Mouse (Mus musculus) cerebellum, postnatal 14 days (tissue): ENCODE measurements around the gene Brk1.

ENCODE experiments used
- DNase-seq, 2 experiments: peaks; one replicate each; pipeline ENCODE4 v3.0.0; 2021; ENCODE audit warnings: mixed read lengths in 2 of 2

The Brk1 gene

GRCm38 (mm10) chr6:113604432-113605223 lies at the start of gene Brk1:
Gene Brk1 (plus strand): TSS chr6:113604772.
- peak; percentile 95 to 96 for DNase-seq

DNA sequence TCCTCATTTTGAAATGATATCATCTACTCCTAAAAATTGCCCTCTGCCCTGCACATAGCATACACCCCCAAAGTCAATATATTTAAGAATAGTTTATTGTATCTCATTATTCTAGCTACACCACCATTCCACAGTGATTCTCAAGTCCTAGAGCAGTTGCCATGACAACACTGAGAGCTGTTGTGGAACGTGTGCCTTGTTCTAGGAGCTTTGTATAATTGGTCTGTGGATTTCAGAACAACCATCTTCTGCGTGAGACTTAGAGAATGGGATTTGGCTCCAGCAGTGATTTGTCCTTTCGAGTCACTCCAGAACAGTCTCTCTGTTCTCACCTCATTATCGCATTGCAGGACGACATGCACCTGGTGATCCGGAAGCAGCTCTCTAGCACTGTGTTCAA lies 44.8 kb upstream of the Brk1 start:
- no peak for DNase-seq

DNA sequence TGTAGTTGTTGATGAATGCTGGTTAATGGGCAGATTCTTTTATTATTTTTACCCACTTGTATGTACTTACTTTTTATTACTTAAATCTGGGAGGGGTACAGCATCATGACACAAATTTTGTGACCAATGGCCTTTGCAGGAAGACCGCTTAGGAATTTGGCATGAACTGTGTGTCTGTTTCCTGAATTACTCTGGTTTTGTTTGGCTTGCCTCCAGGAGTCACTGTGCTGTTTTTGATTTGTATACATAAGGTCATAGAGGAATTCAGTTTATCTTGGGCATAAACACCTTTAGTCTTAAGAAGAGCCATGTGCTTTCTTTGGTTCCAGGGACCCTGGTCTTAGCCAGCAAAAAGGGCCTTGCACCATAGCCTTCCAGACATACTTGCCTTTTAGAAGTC lies 40.0 kb upstream of the Brk1 start:
- DNase-seq = no peak

DNA sequence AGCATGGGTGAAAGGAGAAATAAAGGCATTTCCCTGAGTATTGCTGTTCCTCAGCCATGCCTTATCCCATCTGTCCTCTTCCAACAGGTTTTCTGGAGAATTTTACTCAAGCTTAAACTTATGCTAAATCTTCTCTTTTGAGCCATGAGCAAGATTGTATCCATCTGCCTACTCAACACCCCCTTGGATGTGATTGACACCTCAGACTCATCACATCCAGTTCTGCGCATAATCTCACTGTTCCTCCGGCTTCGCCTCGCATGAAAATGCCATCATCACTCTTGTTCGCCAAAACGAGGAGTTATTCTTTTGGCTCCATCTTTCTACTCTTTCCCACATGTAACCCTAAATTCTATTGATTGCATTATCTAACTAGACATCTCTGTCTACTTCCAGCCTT lies 28.5 kb upstream of the Brk1 start:
- DNase-seq = no peak

DNA sequence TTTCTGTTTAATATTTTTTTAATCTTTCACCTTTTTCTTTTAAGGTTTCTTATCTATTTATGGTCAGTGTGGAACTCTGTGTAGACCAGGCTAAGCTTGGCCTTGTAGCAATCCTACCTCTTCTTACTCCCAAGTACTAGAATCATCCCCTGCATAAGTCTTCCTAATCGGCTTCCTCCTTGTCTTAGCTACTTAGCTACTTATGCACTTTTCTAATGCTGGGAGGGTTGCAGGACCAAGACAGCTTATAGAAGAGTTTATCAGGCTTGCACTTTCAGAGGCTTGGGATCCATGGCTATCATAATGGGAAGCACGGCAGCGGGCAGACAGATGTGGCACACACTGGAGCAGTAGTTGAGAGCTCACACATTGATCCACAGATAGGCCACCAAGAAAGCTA lies 25.3 kb upstream of the Brk1 start:
- no peak for DNase-seq

DNA sequence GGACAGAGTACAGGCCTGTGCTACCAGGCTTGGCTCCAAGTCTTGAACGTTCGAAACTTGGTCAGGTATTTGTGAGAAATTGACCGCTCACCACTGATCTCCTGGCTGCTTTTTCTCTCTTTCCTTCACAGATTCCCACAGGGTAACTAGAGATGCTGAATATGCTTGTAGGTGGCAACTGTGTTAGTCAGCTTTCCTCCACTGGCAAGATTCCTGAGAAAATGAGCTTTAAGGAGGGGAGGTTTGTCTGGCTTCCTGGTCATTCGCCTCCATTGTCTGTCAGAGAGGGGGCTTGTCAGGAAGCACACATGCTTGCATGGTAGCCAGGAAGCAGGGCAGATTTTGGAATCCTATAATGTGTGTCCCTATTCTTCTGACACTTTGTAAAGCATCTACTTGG lies 21.5 kb upstream of the Brk1 start:
- no peak for DNase-seq

- DNase-seq = no peak
Measured at GRCm38 (mm10) chr6:113585065-113585464, 19.5 kb upstream of the Brk1 start.

- DNase-seq = peak; percentile 52 to 69
Measured at GRCm38 (mm10) chr6:113586466-113587183, 17.9 kb upstream of the Brk1 start.

GRCm38 (mm10) chr6:113592637-113593036 lies 11.9 kb upstream of the Brk1 start:
- no peak for DNase-seq

GRCm38 (mm10) chr6:113597945-113598344 lies 6.6 kb upstream of the Brk1 start:
- DNase-seq = no peak

GRCm38 (mm10) chr6:113599833-113600232 lies 4.7 kb upstream of the Brk1 start:
- DNase-seq = no peak

DNA sequence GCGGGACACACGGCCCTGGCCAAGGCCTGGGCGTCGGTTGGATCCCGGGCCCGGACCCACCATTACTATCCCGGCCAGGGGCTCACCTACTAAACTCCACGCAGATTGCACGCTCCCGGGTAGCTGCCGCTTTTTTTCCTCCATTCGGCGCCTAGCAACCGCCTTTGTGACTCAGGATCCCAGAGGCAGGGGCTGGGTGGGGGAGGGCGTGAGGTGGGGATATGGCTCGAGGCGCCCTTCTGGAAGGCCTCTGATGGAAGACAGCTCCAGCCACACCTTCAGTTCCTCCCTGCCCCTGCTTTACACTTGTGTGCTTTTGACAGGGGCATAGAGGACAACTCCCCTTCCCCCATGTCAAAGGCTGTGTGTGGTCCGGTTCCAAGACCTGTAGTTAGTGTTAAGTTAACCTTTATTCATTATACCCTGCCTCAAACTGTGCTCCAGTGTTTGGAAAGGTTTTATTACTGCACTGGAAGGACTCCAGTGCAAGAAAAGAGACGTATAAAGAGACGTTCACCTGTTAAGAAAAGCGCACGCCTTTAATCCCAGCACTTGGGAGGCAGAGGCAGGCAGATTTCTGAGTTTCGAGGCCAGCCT lies 3.9 kb upstream of the Brk1 start, which contains the start of gene Fancd2os:
Gene Fancd2os (minus strand): TSS at position 173 of the 597 bp plus-strand sequence.
- no peak for DNase-seq

- no peak for DNase-seq
Measured at GRCm38 (mm10) chr6:113602821-113603220, 1.8 kb upstream of the Brk1 start.

- DNase-seq = no peak
Measured at GRCm38 (mm10) chr6:113603993-113604392, 579 bp upstream of the Brk1 start.

- DNase-seq = no peak
Measured at GRCm38 (mm10) chr6:113605224-113605545, 613 bp downstream of the Brk1 start.

DNA sequence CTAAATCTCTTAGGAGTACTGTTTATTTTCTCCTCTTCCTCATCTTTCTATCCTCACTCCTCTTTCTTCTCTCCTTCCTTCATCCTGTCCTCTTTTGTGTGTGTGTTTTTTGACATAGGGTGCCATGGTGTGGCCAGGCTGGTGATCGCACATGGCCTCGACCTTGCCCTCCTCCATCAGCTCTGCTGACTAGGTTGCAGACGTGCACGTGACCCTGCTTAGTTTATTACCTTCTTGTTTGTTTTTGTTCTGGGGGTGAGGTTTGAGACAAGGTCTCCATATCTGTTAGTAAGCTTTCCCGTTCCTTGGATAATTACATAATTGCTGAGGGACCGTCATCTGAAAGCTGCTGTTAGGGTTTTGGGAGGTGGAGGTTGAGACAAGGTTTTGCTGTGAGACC lies 4.3 kb downstream of the Brk1 start:
- DNase-seq = no peak

DNA sequence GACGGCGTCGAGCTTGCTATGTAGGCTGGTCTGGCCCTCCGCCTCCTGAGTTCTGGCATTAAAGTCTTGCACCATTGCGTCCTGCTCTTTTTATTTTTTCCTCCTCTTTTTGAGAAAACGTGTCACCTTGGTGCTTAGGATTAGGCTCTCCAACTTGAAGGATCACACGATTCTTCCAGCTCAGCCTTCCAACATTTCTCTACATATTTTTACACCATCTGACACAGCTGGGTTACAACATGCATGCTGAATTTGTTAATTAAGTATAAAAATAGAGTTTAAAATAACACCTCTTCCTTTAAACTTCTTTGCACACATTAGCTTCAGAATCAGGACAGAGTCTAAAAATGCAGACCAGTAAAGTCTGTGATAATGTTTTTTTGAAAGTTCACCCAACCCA lies 4.7 kb downstream of the Brk1 start:
- no peak for DNase-seq

DNA sequence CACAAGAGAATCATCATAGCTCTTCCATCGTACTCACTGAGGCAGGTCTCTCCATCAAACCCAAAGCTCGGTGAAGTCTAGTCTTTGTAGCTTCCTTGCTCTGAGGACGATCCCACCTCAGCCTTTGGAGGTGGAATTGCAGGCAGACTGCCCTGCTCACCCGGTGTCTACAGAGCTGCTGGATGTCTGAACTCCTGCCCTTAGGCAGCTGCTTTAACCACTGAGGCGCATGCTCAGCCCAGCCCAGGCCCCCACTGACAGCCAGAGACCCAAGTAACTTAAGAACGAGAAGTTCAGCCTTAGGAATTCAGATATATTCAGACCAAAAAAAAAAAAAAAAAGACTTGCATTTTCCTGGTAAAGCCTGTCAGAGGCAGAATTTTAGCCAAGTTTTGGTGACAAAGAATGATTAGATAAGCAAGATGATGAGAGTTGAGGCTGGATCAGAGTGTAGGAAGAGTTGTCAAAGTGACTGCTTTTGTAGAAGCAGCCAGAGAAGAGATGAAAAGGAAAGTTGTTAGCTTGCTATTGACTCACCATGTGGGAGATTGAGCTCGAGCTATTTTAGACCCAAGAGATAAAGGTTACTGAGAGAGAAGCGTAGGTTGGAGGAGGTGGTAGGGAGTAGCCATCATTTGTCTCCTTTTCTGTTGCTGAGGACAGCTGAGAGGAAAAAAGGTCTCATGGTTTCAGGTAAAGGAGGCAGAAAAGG lies 7.8 kb downstream of the Brk1 start:
- DNase-seq = no peak

- DNase-seq = no peak
Measured at GRCm38 (mm10) chr6:113614152-113614551, 9.6 kb downstream of the Brk1 start.

GRCm38 (mm10) chr6:113614997-113615396 lies 10.4 kb downstream of the Brk1 start:
- DNase-seq = no peak

- no peak for DNase-seq
Measured at GRCm38 (mm10) chr6:113615489-113615888, 10.9 kb downstream of the Brk1 start.

GRCm38 (mm10) chr6:113623386-113623785 lies 18.8 kb downstream of the Brk1 start:
- DNase-seq = no peak
